In genomic region chrX:77432001-77432565, GRCm38 (mm10) we compare ENCODE assay signal across 8 mouse cellular contexts.
DNase-seq lines count a peak whose midpoint lies in the region; ATAC-seq lines count a peak whose summit lies in the region.

No protein-coding gene starts in this region.

- no peaks in the 10 kb centered on the region for H3K4me1 ChIP-seq in lung, embryonic 16.5 days (replicated peaks; ENCODE audit: control insufficient read depth, insufficient read depth, low read length)
- H3K4me1 ChIP-seq in hindbrain, embryonic 15.5 days (replicated peaks), result 0 out of 2 replicates have a peak, but pooled peaks cover 8% of the 10 kb centered on the region
- H3K4me1 ChIP-seq in stomach, embryonic 15.5 days, result no peaks in the 10 kb centered on the region

- no peak overlapping the region for H3K9ac ChIP-seq in lung, embryonic 16.5 days (ENCODE audit: low read length)
- H3K9ac ChIP-seq in hindbrain, embryonic 15.5 days, result no peak overlapping the region
- no peak overlapping the region for H3K9ac ChIP-seq in stomach, embryonic 15.5 days

- peak overlapping the region; percentile 52; the same call in 1 of the 2 replicates for H3K27ac ChIP-seq in lung, embryonic 16.5 days (ENCODE audit: low read length)
- H3K27ac ChIP-seq in hindbrain, embryonic 15.5 days (replicated peaks), result peak overlapping the region; percentile 75
- peak overlapping the region; percentile 48; the same call in 1 of the 2 replicates for H3K27ac ChIP-seq in stomach, embryonic 15.5 days

- no peaks in the 10 kb centered on the region for H3K27me3 ChIP-seq in lung, embryonic 16.5 days (ENCODE audit: control insufficient read depth, insufficient read depth, low read depth, low read length)
- no peaks in the 10 kb centered on the region for H3K27me3 ChIP-seq in hindbrain, embryonic 15.5 days
- no peaks in the 10 kb centered on the region for H3K27me3 ChIP-seq in stomach, embryonic 15.5 days (replicated peaks)

- ATAC-seq in cerebellum, adult (ENCODE audit: insufficient number of reproducible peaks, low FRiP score, low TSS enrichment), result peak; percentile 38
- ATAC-seq in lung, embryonic 16.5 days (ENCODE audit: low read depth), result no peak
- no peak for ATAC-seq in hindbrain, embryonic 15.5 days (ENCODE audit: low FRiP score, low read depth)
- ATAC-seq in stomach, embryonic 15.5 days (ENCODE audit: insufficient read depth, low FRiP score, low read depth), result no peak

- H3K4me2 ChIP-seq in lung, embryonic 16.5 days (ENCODE audit: low read depth, low read length), result no peak overlapping the region
- no peak overlapping the region for H3K4me2 ChIP-seq in hindbrain, embryonic 15.5 days
- no peak overlapping the region for H3K4me2 ChIP-seq in stomach, embryonic 15.5 days

- 34% methylated on average over 2 of the region's 2 CpGs for WGBS in lung, embryonic 16.5 days
- 83% methylated on average over 2 of the region's 2 CpGs for WGBS in hindbrain, embryonic 15.5 days
- 51% methylated on average over 2 of the region's 2 CpGs for WGBS in stomach, embryonic 15.5 days

- no peak overlapping the region for H3K4me3 ChIP-seq in lung, embryonic 16.5 days (ENCODE audit: low read length)
- no peak overlapping the region for H3K4me3 ChIP-seq in hindbrain, embryonic 15.5 days
- no peak overlapping the region for H3K4me3 ChIP-seq in stomach, embryonic 15.5 days (replicated peaks)

- H3K9me3 ChIP-seq in lung, embryonic 16.5 days (ENCODE audit: control insufficient read depth, low read length), result no peaks in the 10 kb centered on the region
- no peaks in the 10 kb centered on the region for H3K9me3 ChIP-seq in hindbrain, embryonic 15.5 days
- H3K9me3 ChIP-seq in stomach, embryonic 15.5 days, result no peaks in the 10 kb centered on the region

- DNase-seq in cerebellum, postnatal 4 days (ENCODE audit: low spot score in 2 of 2), result no peak
- DNase-seq in lung, postnatal 10 days, result no peak
- DNase-seq in T-cell, adult 2 months (ENCODE audit: low spot score), result no peak
- no peak for DNase-seq in kidney, adult 9 months

- H3K36me3 ChIP-seq in lung, embryonic 16.5 days (ENCODE audit: control insufficient read depth, insufficient read depth, low read length), result no peaks in the 10 kb centered on the region
- H3K36me3 ChIP-seq in hindbrain, embryonic 15.5 days, result no peaks in the 10 kb centered on the region
- no peaks in the 10 kb centered on the region for H3K36me3 ChIP-seq in stomach, embryonic 15.5 days
